ENCODE assay signal across 8 mouse cellular contexts in the genomic region with DNA sequence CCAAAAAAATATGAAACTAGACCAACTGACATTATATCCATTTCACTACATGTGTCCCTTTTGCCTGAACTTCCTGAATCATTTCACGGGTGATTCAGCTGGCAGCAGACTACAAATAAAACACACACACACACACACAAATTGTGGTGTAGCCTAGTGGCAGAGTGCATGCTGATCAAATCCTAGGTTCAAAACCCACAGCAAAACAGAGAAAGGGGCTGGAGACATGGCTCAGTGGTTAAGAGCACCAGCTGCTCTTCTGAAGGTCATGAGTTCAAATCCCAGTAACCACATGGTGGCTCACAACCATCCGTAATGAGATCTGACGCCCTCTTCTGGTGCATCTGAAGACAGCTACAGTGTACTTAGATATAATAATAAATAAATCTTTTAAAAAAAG. TPM values are rescaled to one million over a fixed set of nuclear protein-coding genes. Genes with fewer than 3 reads are reported as not detected.
DNase-seq lines count a peak whose midpoint lies in the region; ATAC-seq and TF ChIP-seq lines count a peak whose summit lies in the region.
"Not testable (repeated sequence)": the region's sequence is repeated elsewhere in the genome, so short reads cannot be mapped to it uniquely, and the experiment has no call there.

No protein-coding gene starts in this region.

- 33% methylated on average over 3 of the region's 3 CpGs for WGBS in forebrain, embryonic 15.5 days
- 48% methylated on average over 2 of the region's 3 CpGs for WGBS in hindbrain, embryonic 11.5 days
- 30% methylated on average over 3 of the region's 3 CpGs for WGBS in kidney, embryonic 14.5 days
- WGBS in liver, embryonic 12.5 days (ENCODE audit: insufficient replicate concordance): 23% methylated on average over 3 of the region's 3 CpGs
- 29% methylated on average over 3 of the region's 3 CpGs for WGBS in midbrain, embryonic 12.5 days
- 7% methylated on average over 3 of the region's 3 CpGs for WGBS in small intestine, adult 2 months

- peaks cover 18% of the 10 kb centered on the region for H3K4me1 ChIP-seq in forebrain, embryonic 15.5 days
- not testable (repeated sequence) for H3K4me1 ChIP-seq in hindbrain, embryonic 11.5 days (replicated peaks; ENCODE audit: control insufficient read depth, insufficient read depth, low read length); kidney, embryonic 14.5 days (ENCODE audit: control insufficient read depth, insufficient read depth, low read length)
- peaks cover 25% of the 10 kb centered on the region for H3K4me1 ChIP-seq in liver, embryonic 12.5 days
- peaks cover 15% of the 10 kb centered on the region for H3K4me1 ChIP-seq in midbrain, embryonic 12.5 days
- peaks cover 17% of the 10 kb centered on the region; the same call in 1 of the 2 replicates for H3K4me1 ChIP-seq in small intestine, adult 2 months (ENCODE audit: control insufficient read depth, insufficient read depth, insufficient read length, low read length)

- H3K79me3 ChIP-seq in C2C12 (ENCODE audit: low read depth): peaks cover 14% of the 10 kb centered on the region

- DNase-seq in embryo, embryonic 10.5 days (ENCODE audit: low spot score): peak; percentile 19
- peak; percentile 25 for DNase-seq in hindbrain, embryonic 11.5 days (ENCODE audit: low spot score)

- H3K9me3 ChIP-seq in forebrain, embryonic 15.5 days; hindbrain, embryonic 11.5 days (ENCODE audit: control insufficient read depth, low read length); kidney, embryonic 14.5 days (ENCODE audit: control insufficient read depth, low read length); liver, embryonic 12.5 days (replicated peaks); midbrain, embryonic 12.5 days: not testable (repeated sequence)

- H3K4me3 ChIP-seq in C2C12 (ENCODE audit: insufficient read depth, poor library complexity, severe bottlenecking): peak overlapping the region; percentile 63
- H3K4me3 ChIP-seq in forebrain, embryonic 15.5 days: peak overlapping the region; percentile 70
- H3K4me3 ChIP-seq in hindbrain, embryonic 11.5 days (ENCODE audit: low read depth, low read length): peak overlapping the region; percentile 78
- H3K4me3 ChIP-seq in kidney, embryonic 14.5 days (ENCODE audit: low read length): peak overlapping the region; percentile 63
- H3K4me3 ChIP-seq in liver, embryonic 12.5 days: peak overlapping the region; percentile 79
- peak overlapping the region; percentile 78 for H3K4me3 ChIP-seq in midbrain, embryonic 12.5 days
- peak overlapping the region; percentile 69 for H3K4me3 ChIP-seq in small intestine, adult 2 months (ENCODE audit: low read depth, low read length)

- TF ChIP-seq POLR2A in small intestine, adult 2 months (IDR thresholded peaks at IDR 0.05; ENCODE audit: low read depth, low read length): not testable (repeated sequence)

- H3K27me3 ChIP-seq in C2C12 (ENCODE audit: control insufficient read depth, insufficient read depth, insufficient read length): peaks cover 12% of the 10 kb centered on the region
- H3K27me3 ChIP-seq in forebrain, embryonic 15.5 days; hindbrain, embryonic 11.5 days (ENCODE audit: control insufficient read depth, insufficient read depth, low read length); kidney, embryonic 14.5 days (ENCODE audit: control insufficient read depth, insufficient read depth, low read length); midbrain, embryonic 12.5 days; small intestine, adult 2 months (ENCODE audit: control insufficient read depth, insufficient read depth, low read length): not testable (repeated sequence)
- peaks cover 37% of the 10 kb centered on the region for H3K27me3 ChIP-seq in liver, embryonic 12.5 days (replicated peaks)

- H3K27ac ChIP-seq in forebrain, embryonic 15.5 days (replicated peaks): peak overlapping the region; percentile 95
- H3K27ac ChIP-seq in hindbrain, embryonic 11.5 days (ENCODE audit: low read depth, low read length): peak overlapping the region; percentile 67
- H3K27ac ChIP-seq in kidney, embryonic 14.5 days (ENCODE audit: low read depth, low read length); small intestine, adult 2 months (ENCODE audit: insufficient read depth, low read depth, low read length): not testable (repeated sequence)
- H3K27ac ChIP-seq in liver, embryonic 12.5 days: peak overlapping the region; percentile 92
- peak overlapping the region; percentile 84 for H3K27ac ChIP-seq in midbrain, embryonic 12.5 days (replicated peaks)

- not testable (repeated sequence) for H3ac ChIP-seq in C2C12 (ENCODE audit: control insufficient read depth, insufficient read length, low read depth)

- H3K36me3 ChIP-seq in C2C12 (ENCODE audit: control insufficient read depth, insufficient read depth): peaks cover 21% of the 10 kb centered on the region
- H3K36me3 ChIP-seq in forebrain, embryonic 15.5 days: peaks cover 13% of the 10 kb centered on the region
- not testable (repeated sequence) for H3K36me3 ChIP-seq in hindbrain, embryonic 11.5 days (ENCODE audit: control insufficient read depth, insufficient read depth, low read length)
- peaks cover 12% of the 10 kb centered on the region; the same call in 1 of the 2 replicates for H3K36me3 ChIP-seq in kidney, embryonic 14.5 days (ENCODE audit: control insufficient read depth, insufficient read depth, low read length)
- peaks cover 13% of the 10 kb centered on the region for H3K36me3 ChIP-seq in liver, embryonic 12.5 days
- H3K36me3 ChIP-seq in midbrain, embryonic 12.5 days: peaks cover 17% of the 10 kb centered on the region
- H3K36me3 ChIP-seq in small intestine, adult 2 months (ENCODE audit: control insufficient read depth, insufficient read depth, low read length): peaks cover 14% of the 10 kb centered on the region

- H3K4me2 ChIP-seq in forebrain, embryonic 15.5 days (replicated peaks): peak overlapping the region; percentile 72
- H3K4me2 ChIP-seq in hindbrain, embryonic 11.5 days (replicated peaks; ENCODE audit: low read depth, low read length): peak overlapping the region; percentile 67
- peak overlapping the region; percentile 61 for H3K4me2 ChIP-seq in kidney, embryonic 14.5 days (replicated peaks; ENCODE audit: low read depth, low read length)
- peak overlapping the region; percentile 73 for H3K4me2 ChIP-seq in liver, embryonic 12.5 days
- peak overlapping the region; percentile 78 for H3K4me2 ChIP-seq in midbrain, embryonic 12.5 days (replicated peaks)

- H3K79me2 ChIP-seq in C2C12 (ENCODE audit: control insufficient read depth, insufficient read depth): peaks cover 16% of the 10 kb centered on the region

- ATAC-seq in forebrain, embryonic 15.5 days (replicated peaks); kidney, embryonic 14.5 days (ENCODE audit: low FRiP score, low TSS enrichment); liver, embryonic 12.5 days: not testable (repeated sequence)
- peak; percentile 2; the same call in 1 of the 2 replicates for ATAC-seq in hindbrain, embryonic 11.5 days (ENCODE audit: low FRiP score)
- peak; percentile 3; the same call in 1 of the 2 replicates for ATAC-seq in midbrain, embryonic 12.5 days (ENCODE audit: low FRiP score, low read depth)

- H3K9ac ChIP-seq in forebrain, embryonic 15.5 days (replicated peaks): peak overlapping the region; percentile 86
- H3K9ac ChIP-seq in hindbrain, embryonic 11.5 days (ENCODE audit: low read depth, low read length): peak overlapping the region; percentile 89
- peak overlapping the region; percentile 75 for H3K9ac ChIP-seq in kidney, embryonic 14.5 days (ENCODE audit: low read depth, low read length)
- H3K9ac ChIP-seq in liver, embryonic 12.5 days: peak overlapping the region; percentile 80
- peak overlapping the region; percentile 86 for H3K9ac ChIP-seq in midbrain, embryonic 12.5 days (replicated peaks)

- not testable (repeated sequence) for TF ChIP-seq CTCF in C2C12 (IDR thresholded peaks at IDR 0.05; ENCODE audit: control insufficient read depth, insufficient read depth, insufficient read length); small intestine, adult 2 months (IDR thresholded peaks at IDR 0.05; ENCODE audit: extremely low read depth, insufficient read length, insufficient replicate concordance, low read depth, low read length)

RNA-seq across cellular contexts. Expression of a gene that starts 0.5 kb away (rescaled TPM):
- 69.0 TPM for polyA plus RNA-seq in C2C12 (2012; fragmentation: generic; extraction: Trizol)
- polyA plus RNA-seq in forebrain, embryonic 15.5 days (2015; fragmentation: Nextera tagmentation; extraction: Ambion mirVana): 120 and 133 TPM in 2 replicates
- 85.3 and 85.8 TPM in 2 replicates for polyA plus RNA-seq in hindbrain, embryonic 11.5 days (2014; fragmentation: Nextera tagmentation; extraction: Ambion mirVana)
- polyA plus RNA-seq in kidney, embryonic 14.5 days (2014; fragmentation: Nextera tagmentation; extraction: Ambion mirVana): 57.9 and 81.4 TPM in 2 replicates
- 31.4 and 34.8 TPM in 2 replicates for polyA plus RNA-seq in liver, embryonic 12.5 days (2016; fragmentation: Nextera tagmentation; extraction: Ambion mirVana)
- polyA plus RNA-seq in midbrain, embryonic 12.5 days (2016; fragmentation: Nextera tagmentation; extraction: Ambion mirVana): 107 and 118 TPM in 2 replicates
- 130 and 197 TPM in 2 replicates for polyA plus RNA-seq in small intestine, adult 2 months (2012; rRNA removed)

RNA-seq across cellular contexts. Expression of a gene that starts 18.6 kb away (rescaled TPM):
- not detected for polyA plus RNA-seq in C2C12 (2012; fragmentation: generic; extraction: Trizol)
- polyA plus RNA-seq in forebrain, embryonic 15.5 days (2015; fragmentation: Nextera tagmentation; extraction: Ambion mirVana): 8.0 and 10.6 TPM in 2 replicates
- polyA plus RNA-seq in hindbrain, embryonic 11.5 days (2014; fragmentation: Nextera tagmentation; extraction: Ambion mirVana): 2.5 and 2.6 TPM in 2 replicates
- 0.61 and 1.7 TPM in 2 replicates for polyA plus RNA-seq in kidney, embryonic 14.5 days (2014; fragmentation: Nextera tagmentation; extraction: Ambion mirVana)
- 0.83 and 0.98 TPM in 2 replicates for polyA plus RNA-seq in liver, embryonic 12.5 days (2016; fragmentation: Nextera tagmentation; extraction: Ambion mirVana)
- 4.0 and 7.8 TPM in 2 replicates for polyA plus RNA-seq in midbrain, embryonic 12.5 days (2016; fragmentation: Nextera tagmentation; extraction: Ambion mirVana)
- polyA plus RNA-seq in small intestine, adult 2 months (2012; rRNA removed): 0.60 and 0.67 TPM in 2 replicates

RNA-seq across cellular contexts. Expression of a gene that starts 22.9 kb away (rescaled TPM):
- 55.7 TPM for polyA plus RNA-seq in C2C12 (2012; fragmentation: generic; extraction: Trizol)
- 65.8 and 67.7 TPM in 2 replicates for polyA plus RNA-seq in forebrain, embryonic 15.5 days (2015; fragmentation: Nextera tagmentation; extraction: Ambion mirVana)
- 47.6 and 49.3 TPM in 2 replicates for polyA plus RNA-seq in hindbrain, embryonic 11.5 days (2014; fragmentation: Nextera tagmentation; extraction: Ambion mirVana)
- polyA plus RNA-seq in kidney, embryonic 14.5 days (2014; fragmentation: Nextera tagmentation; extraction: Ambion mirVana): 49.1 and 51.1 TPM in 2 replicates
- polyA plus RNA-seq in liver, embryonic 12.5 days (2016; fragmentation: Nextera tagmentation; extraction: Ambion mirVana): 34.2 and 36.6 TPM in 2 replicates
- polyA plus RNA-seq in midbrain, embryonic 12.5 days (2016; fragmentation: Nextera tagmentation; extraction: Ambion mirVana): 53.1 and 61.2 TPM in 2 replicates
- polyA plus RNA-seq in small intestine, adult 2 months (2012; rRNA removed): 43.1 and 88.8 TPM in 2 replicates

RNA-seq across cellular contexts. Expression of a gene that starts 53.0 kb away (rescaled TPM):
- 0.06 TPM for polyA plus RNA-seq in C2C12 (2012; fragmentation: generic; extraction: Trizol)
- polyA plus RNA-seq in forebrain, embryonic 15.5 days (2015; fragmentation: Nextera tagmentation; extraction: Ambion mirVana): 0.33 and 0.89 TPM in 2 replicates
- polyA plus RNA-seq in hindbrain, embryonic 11.5 days (2014; fragmentation: Nextera tagmentation; extraction: Ambion mirVana): 0.52 and 1.1 TPM in 2 replicates
- polyA plus RNA-seq in kidney, embryonic 14.5 days (2014; fragmentation: Nextera tagmentation; extraction: Ambion mirVana): 0.12 TPM in 1 of 2 replicates, not detected in the other
- polyA plus RNA-seq in liver, embryonic 12.5 days (2016; fragmentation: Nextera tagmentation; extraction: Ambion mirVana): 0.07 TPM in 1 of 2 replicates, not detected in the other
- polyA plus RNA-seq in midbrain, embryonic 12.5 days (2016; fragmentation: Nextera tagmentation; extraction: Ambion mirVana): 0.27 and 0.40 TPM in 2 replicates
- polyA plus RNA-seq in small intestine, adult 2 months (2012; rRNA removed): 0.23 TPM in 1 of 2 replicates, not detected in the other

RNA-seq across cellular contexts. Expression of a gene that starts 53.7 kb away (rescaled TPM):
- 1.9 TPM for polyA plus RNA-seq in C2C12 (2012; fragmentation: generic; extraction: Trizol)
- polyA plus RNA-seq in forebrain, embryonic 15.5 days (2015; fragmentation: Nextera tagmentation; extraction: Ambion mirVana): 1.1 and 1.9 TPM in 2 replicates
- 0.49 and 0.63 TPM in 2 replicates for polyA plus RNA-seq in hindbrain, embryonic 11.5 days (2014; fragmentation: Nextera tagmentation; extraction: Ambion mirVana)
- polyA plus RNA-seq in kidney, embryonic 14.5 days (2014; fragmentation: Nextera tagmentation; extraction: Ambion mirVana): 0.27 and 0.37 TPM in 2 replicates
- 0.08 TPM in 2 replicates for polyA plus RNA-seq in liver, embryonic 12.5 days (2016; fragmentation: Nextera tagmentation; extraction: Ambion mirVana)
- polyA plus RNA-seq in midbrain, embryonic 12.5 days (2016; fragmentation: Nextera tagmentation; extraction: Ambion mirVana): 0.80 and 1.4 TPM in 2 replicates
- 0.84 and 1.4 TPM in 2 replicates for polyA plus RNA-seq in small intestine, adult 2 months (2012; rRNA removed)
